Mouse (Mus musculus): ENCODE results near the gene Zfp599.
"Not testable (repeated sequence)": the region's sequence is repeated elsewhere in the genome, so short reads cannot be mapped to it uniquely, and the experiment has no call there.

Gene Zfp599

GRCm38 (mm10) chr9:22259184-22260091, at the start of gene Zfp599:
Gene Zfp599 (minus strand): TSS chr9:22259895.
- DNase-seq (ENCODE audit: low read depth, low spot score): peak; percentile 85

- DNase-seq (ENCODE audit: low read depth, low spot score): not testable (repeated sequence)
Measured at GRCm38 (mm10) chr9:22307920-22308262, 48.2 kb upstream of the Zfp599 start.

DNA sequence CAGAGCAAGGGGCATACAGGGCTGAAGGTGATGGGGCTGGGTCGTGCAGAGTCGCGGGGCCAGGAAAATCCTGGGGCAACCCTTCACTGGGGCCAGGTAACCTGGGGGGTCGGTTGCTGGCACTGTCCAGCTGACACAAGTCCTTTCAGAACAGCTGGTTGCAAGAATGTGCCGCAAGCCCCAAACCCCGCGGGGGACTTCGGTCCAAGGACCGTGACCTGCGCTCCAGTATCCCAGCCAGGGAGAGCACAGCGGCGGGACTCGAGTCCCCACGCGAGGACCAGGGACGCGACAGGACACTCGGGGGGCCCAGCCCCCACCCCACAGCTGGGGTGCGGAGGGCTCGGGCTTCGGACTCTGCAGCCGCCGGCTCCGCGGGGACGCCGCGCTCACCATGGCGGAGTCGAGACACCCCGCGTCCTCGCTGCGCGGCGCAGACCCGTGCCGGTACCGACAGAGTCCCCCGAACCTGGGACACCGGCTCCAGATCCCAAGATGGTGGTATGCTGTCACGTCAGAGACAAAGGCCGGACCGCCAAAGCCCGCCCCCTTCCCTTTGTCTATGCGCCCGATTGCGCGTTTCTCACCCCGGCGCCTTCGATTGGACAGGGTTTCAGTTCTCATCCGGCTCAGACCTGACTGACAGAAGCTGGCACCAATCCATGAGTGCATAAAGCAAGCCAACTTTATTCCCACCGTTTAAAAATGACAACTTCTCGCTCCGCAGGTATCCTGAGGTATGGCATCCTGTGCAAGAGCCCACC, 47.6 kb upstream of the Zfp599 start, which contains the start of gene Zfp810:
Zfp810 (minus strand) TSS at position 493 of the 764 bp plus-strand sequence.
- peak; percentile 94 for DNase-seq (ENCODE audit: low read depth, low spot score)

DNA sequence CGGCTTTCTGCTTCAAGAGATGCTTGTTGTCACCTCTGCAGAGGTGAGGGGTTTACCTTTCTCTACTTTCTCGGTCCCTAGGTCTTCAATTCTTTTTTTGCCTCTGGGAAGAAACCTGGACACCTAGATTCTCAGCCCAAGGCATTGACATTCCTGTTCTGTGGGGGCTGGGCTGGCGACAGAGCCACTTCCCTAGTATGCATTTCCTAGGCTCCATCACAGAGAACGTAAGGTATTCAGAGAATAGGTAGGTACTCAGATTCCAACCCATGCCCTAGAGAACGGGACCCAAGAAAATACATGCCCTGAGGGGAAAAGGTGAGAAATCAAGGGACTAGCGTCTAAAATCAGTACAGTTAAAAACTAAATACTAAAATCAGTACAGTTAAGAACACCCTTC, 47.0 kb upstream of the Zfp599 start:
- DNase-seq (ENCODE audit: low read depth, low spot score): no peak

GRCm38 (mm10) chr9:22302199-22302598, 42.5 kb upstream of the Zfp599 start:
- DNase-seq (ENCODE audit: low read depth, low spot score): no peak

DNA sequence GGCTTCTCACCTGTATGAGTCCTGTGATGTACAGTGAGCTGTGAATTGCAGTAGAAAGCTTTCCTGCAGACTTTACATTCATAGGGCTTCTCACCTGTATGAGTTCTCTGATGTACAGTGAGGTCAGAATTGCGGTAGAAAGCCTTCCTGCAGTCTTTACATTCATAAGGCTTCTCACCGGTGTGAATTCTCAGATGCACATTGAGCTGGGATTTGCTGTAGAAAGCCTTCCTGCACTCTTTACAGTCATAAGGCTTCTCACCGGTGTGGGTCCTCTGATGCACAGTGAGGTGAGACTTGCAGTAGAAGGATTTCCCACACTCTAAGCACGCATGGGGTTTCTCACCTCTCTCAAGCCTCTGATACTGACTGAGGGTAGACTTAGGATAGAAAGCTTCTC, 19.0 kb upstream of the Zfp599 start:
- DNase-seq (ENCODE audit: low read depth, low spot score): no peak

DNA sequence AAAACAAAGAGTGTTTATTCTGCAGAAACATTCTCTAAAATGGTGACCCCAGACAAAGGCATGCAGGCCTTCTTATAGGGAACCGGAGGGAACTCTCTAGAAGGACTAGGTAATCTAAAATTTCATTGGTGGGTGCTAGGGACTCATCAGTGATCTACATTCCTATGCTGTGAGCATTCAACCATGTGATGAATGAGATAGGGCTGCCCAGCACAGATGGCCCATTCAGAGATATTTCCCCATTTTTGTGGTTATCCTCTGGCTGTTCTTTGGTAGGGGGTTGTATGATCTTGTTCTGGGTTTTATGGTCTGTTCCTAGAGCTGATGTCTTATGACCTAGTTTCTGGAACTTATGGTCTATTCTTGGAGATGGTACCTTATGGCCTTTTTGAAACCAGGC, 9.2 kb upstream of the Zfp599 start:
- no peak for DNase-seq (ENCODE audit: low read depth, low spot score)

DNA sequence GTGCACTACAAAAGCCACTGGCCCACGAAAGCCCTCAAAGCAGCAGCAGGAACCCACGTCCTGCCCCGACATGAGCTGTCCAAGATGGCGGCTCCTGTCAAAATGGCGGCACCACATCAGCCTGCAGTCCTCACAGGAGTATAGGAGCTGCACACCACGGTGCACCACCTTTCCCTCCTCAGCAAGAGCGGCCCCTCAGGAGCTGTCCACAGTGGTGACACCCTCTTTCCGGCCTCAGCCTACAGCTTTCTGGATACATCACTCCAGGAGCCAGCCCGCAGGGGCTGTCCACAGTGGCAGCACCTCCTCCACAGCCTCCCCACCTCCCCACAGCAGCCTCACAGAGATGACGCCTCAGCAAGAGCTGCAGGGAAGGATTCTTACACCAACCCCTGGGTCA, 2.9 kb upstream of the Zfp599 start:
- DNase-seq (ENCODE audit: low read depth, low spot score): no peak

DNA sequence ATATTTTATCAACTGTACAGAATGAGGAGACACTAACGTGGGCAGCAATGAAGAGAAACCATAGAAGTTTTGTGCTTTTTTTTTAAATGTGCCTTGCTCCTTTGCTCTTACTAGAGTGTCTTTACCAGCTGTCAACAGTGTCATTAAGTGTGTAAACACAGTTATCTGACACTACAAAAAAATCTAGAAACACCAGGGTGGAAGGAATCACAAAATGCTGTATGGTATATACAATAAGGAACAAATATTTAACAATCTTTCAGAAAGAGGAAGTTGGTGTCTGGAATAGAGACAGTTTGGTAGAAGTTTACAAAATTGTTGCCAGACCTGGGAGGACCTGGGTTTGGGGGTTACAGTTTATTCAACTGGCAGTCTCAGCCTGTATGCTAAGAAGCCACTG, 1.9 kb upstream of the Zfp599 start:
- no peak for DNase-seq (ENCODE audit: low read depth, low spot score)

DNA sequence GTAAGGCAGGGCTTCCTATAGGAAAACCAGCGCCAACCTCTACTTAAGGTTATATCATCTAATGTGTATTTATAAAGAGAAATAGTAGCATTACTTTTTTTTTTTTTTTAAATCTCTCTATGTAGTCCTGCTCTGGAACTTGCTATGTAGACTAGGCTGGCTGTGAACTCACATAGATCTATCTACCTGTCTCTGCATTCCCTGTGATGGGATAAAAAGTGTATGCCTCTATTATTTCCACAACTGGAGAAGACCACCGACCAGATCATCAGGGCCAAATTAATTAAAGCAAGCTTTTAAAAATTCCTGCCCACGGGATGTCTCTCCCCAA, 362 bp upstream of the Zfp599 start:
- no peak for DNase-seq (ENCODE audit: low read depth, low spot score)

- DNase-seq (ENCODE audit: low read depth, low spot score): no peak
Measured at GRCm38 (mm10) chr9:22258784-22259183, 911 bp downstream of the Zfp599 start.

- no peak for DNase-seq (ENCODE audit: low read depth, low spot score)
Measured at GRCm38 (mm10) chr9:22256579-22256978, 3.1 kb downstream of the Zfp599 start.

DNA sequence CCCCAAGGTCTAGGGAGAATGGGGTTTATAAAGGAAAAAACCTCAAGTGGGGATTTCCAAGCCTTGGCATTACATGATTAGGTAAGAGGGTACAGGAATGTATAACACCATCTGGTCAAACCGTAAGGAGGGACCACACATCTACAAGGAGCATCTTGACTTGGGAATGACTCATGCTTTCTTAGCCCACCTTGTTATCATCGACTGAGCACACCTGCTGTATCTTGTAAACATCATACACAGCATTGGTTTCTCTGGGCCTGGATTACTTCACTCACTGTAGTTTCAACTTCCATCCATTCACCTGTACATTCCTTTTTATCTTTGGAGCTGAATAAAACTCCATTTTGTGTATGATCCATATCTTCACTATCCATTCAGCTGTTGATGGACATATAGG, 15.5 kb downstream of the Zfp599 start:
- DNase-seq (ENCODE audit: low read depth, low spot score): no peak

- DNase-seq (ENCODE audit: low read depth, low spot score): no peak
Measured at GRCm38 (mm10) chr9:22240001-22240400, 19.7 kb downstream of the Zfp599 start.

DNA sequence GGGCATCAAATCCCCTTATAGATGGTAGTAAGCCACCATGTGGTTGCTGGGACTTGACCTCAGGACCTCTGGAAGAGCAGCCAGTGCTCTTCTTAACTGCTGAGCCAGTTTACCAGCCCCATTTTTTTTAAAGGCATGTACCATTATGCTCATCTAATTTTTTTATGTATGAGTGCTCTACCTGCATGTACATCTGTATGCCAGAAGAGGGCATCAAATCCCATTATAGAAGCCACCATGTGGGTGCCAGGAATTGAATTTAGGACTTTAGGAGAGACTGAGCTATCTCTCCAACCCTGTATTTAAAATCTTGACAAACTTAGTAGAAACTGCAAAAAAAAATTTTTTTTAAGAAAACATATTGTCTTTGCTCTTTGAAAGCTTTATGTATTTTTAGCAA, 29.1 kb downstream of the Zfp599 start:
- no peak for DNase-seq (ENCODE audit: low read depth, low spot score)

GRCm38 (mm10) chr9:22230061-22230460, 29.6 kb downstream of the Zfp599 start:
- no peak for DNase-seq (ENCODE audit: low read depth, low spot score)

DNA sequence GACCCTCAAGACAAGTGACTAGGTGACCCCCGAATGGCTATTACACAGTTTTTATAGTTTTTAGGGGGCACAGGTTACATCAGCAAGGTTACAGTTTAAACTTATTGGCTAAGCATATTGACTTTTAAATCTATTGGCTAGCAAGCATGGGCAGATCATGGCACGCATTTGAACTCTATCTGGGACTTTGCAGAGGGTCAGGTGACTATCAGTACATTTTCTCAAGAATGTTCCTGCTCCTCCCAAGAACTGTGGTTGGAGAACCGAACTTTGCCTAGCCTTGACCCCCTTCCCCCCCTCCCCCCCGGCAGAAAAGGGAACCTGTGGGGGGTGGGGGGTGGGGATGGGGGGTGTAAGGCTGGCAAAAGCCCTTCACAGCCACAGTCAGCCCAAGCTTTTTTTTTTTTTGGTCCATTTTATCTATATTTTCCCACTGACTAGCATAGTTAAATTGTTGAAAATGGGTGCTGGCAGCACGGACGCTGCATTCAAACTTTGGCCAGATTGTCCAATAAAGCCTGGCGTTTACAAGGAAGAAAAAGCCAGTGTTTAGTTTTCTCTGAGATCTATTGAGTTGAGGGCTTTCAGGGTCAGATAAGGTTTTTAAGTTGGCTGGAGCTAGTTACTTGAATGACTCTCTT, 30.2 kb downstream of the Zfp599 start:
- no peak for DNase-seq (ENCODE audit: low read depth, low spot score)

- DNase-seq (ENCODE audit: low read depth, low spot score): no peak
Measured at GRCm38 (mm10) chr9:22226846-22227245, 32.8 kb downstream of the Zfp599 start.

DNA sequence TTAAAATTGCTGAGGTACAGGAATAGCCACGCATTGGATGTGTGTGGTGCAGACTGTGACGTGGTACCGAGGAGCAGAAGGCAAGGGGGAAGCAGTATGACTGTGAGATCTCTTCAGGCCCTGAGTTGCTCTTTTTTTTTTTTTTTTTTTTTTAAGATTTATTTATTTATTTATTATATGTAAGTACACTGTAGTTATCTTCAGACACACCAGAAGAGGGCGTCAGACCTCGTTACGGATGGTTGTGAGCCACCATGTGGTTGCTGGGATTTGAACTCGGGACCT, 33.4 kb downstream of the Zfp599 start:
- DNase-seq (ENCODE audit: low read depth, low spot score): not testable (repeated sequence)

GRCm38 (mm10) chr9:22225581-22226388, 33.9 kb downstream of the Zfp599 start, which contains the start of gene Zfp809:
Gene Zfp809 (plus strand): TSS chr9:22225714.
- DNase-seq (ENCODE audit: low read depth, low spot score): peak; percentile 98
